Mouse (Mus musculus) ES-CJ7 (cell line): ENCODE data around the gene Cst9.

Source experiments
- DNase-seq: peaks from one replicate; pipeline ENCODE4 v3.0.0; 2011; ENCODE audit warnings: low read depth, low spot score

Cst9 gene

GRCm38 (mm10) chr2:148877016-148877770 lies 42.2 kb downstream of the Cst9 start:
- no peak for DNase-seq

GRCm38 (mm10) chr2:148878641-148879130 lies 43.7 kb downstream of the Cst9 start:
- peak; percentile 8 for DNase-seq

GRCm38 (mm10) chr2:148879199-148879598 lies 44.3 kb downstream of the Cst9 start:
- DNase-seq, result peak; percentile 40

- DNase-seq, result peak; percentile 47
Measured at GRCm38 (mm10) chr2:148884738-148885137, 49.8 kb downstream of the Cst9 start.
